Mouse (Mus musculus): ENCODE measurements around the gene Rfx1.
A peak's percentile ranks its signal among the peaks of the same experiment; 100 is the strongest.

Rfx1 gene

DNA sequence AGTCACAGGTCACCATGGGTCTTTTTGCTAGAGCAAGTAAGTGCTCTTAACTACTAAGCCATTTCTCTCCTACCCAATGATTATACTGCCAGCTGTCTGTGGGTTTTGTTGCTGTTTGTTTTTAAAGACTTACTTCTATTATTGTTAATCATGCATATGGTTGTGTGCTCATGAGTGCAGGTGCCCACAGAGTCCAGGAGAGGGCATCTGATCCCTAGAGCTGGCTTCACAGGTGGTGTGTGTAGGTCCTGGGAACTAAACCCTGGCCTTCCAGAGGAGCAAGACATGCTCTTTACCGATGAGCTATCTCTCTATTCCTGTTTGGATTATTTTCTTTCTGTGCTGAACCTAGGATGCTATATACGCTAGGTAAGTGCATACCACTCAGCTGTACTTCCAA, 7.4 kb upstream of the Rfx1 start:
- no peak for DNase-seq (ENCODE audit: inconsistent age in 2 of 2, low spot score in 1 of 2)

DNA sequence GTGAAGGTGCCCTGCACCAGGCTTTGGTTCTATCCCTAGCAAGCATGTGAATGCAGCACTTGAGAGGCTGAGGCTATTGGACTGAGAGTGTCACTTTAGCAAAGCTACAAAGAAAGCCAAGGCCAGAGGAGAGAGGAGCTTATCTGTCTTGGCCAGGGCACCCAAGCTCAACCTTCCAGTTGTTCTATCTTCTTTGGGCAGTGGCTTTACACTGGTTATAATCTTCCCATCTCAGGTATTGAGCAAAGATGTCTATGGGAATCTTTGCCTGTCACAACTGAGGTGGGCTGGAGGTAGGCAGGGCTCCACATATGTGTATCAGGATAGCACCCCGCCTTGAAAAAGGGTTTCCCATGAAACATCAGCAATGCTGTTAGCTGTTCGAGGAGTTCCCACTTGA, 6.4 kb upstream of the Rfx1 start:
- peak in 1 of 2 experiments; percentile 47 for DNase-seq (ENCODE audit: inconsistent age in 2 of 2, low spot score in 1 of 2)

DNA sequence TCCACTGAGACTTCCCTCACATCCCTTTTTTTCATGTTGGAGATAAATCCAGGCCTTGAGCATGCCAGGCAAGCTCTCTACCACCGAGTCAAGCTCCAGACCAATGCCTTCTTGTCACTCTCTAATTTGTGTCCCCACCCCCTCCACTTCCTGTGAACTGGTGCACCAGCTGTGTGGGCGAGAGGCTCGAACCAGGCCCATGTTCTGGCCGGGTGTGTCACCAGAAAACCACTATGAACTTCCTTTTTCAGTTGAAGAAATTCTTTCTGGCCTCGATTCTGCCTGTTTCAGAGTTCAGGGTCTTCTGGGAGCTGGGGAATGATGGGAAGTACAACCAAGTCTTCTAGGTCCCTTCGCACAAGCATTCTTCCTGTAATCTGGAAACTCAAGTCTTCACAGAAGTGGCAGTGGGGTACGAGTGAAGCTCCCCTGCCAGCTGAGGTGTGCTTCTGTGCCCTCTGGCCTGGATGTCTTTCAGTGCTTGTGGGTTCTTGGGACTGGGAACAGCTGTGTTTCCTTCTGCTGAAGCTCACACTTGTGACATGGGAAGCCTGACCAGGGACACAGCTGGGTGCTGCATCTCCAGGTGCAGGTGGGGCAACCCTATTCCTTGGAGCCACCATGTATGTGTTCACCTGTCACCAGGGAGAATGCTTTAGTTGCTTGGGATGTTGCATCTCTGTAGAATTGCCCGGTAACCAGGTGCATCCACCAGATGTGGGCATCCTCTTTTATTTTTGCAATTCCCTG, 2.6 kb upstream of the Rfx1 start:
- peak in 1 of 2 experiments; percentile 37 for DNase-seq (ENCODE audit: inconsistent age in 2 of 2, low spot score in 1 of 2)

DNA sequence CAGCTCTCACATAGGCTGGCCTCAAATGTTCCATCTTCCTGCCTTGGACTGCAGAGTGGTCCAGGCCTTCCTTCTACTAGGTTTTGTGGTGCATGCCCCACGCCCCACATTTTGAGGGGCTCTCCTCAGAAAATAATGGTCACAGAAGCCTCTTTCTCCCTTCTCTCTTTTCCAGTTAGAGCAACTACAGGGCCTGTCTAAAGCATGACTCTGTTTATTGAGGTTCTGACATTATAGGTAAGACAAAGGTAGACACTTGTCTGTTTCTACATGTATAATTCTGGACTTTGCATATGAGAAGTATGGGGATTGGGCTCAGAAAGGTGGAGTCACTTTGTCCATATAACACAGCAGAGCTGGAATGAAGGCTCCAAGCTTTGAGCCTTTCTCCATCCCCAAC, 1.6 kb upstream of the Rfx1 start, which contains the start of gene Gm10643:
Gene Gm10643 (minus strand): TSS at position 101 of the 400 bp plus-strand sequence.
- DNase-seq (ENCODE audit: inconsistent age in 2 of 2, low spot score in 1 of 2) = peak in 1 of 2 experiments; percentile 27

DNA sequence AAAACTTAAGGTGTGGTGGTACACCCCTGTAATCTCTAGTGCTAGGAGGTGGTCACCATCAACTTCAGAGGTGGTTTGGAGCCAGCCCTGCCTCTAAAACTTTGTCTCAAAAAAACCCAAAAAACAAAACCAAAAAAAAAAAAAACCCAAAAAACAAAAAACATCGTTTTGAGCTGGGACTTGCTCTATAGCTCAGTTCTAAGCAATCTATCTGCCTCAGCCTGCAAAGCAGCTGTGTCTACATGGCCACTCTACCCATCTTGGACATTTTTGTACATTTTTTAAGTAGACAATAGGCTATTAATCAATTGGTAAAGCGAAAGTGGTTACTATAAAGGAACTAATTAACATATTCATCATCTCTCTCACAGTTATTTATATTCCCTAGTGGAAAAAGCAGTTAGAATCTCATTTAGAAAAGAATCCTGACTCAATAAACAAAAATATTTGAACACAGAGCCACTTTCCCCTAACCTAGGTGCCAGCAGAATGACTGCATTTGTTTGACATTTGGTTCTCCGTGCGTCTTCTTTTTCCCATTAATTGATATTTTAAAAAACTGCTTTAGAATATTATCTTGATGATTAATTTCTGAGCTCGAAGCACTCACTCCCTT, 1.1 kb upstream of the Rfx1 start:
- peak in 1 of 2 experiments; percentile 21 for DNase-seq (ENCODE audit: inconsistent age in 2 of 2, low spot score in 1 of 2)

DNA sequence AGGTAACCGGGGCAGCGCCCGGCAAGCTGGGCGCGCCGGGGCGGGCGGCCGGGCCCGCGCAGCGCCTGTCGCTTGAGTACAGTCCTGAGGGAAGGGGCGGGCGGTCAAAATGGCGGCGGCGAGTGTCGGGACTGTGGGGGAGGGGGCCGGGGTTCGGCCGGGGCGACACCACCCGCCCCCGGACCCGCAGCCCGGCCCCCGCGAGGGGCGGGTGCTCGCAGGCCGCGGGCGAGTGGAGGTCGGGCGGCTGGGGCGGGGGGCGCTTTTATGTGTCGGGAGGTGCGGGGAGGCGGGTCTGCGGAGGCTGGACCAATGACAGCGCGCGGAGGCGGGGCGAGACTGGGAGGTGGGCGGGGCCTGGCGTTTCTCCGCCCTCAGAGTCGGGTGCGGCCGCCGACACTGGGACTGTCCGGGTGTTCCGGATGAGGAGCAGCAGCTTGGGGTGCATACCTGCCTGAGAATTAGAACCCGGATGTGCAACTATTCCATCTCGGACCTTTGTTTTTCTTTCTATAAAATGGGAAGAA, 476 bp downstream of the Rfx1 start:
- peak; percentile 97 to 99 for DNase-seq (ENCODE audit: inconsistent age in 2 of 2, low spot score in 1 of 2)

DNA sequence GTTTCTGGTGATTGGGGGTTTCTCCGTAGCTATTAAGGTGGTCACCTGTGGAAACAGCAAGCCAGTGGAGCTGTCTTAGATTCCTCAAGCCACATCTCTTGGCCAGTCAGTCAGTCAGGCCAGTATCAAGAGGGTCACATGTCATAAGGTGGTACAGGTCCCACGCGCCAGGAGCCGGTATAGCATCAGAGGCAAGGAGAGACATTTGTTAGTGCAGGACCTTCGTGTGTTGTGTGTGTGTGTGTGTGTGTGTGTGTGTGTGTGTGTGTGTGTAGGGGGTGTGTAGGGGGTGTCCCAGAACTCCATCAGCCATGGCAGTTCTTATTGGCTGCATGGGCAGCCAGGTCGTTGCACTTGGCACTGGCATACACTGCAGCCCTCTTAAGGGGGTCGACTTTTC, 1.3 kb downstream of the Rfx1 start:
- peak in 1 of 2 experiments; percentile 34 for DNase-seq (ENCODE audit: inconsistent age in 2 of 2, low spot score in 1 of 2)

GRCm38 (mm10) chr8:84068316-84069035, 1.8 kb downstream of the Rfx1 start:
- DNase-seq (ENCODE audit: inconsistent age in 2 of 2, low spot score in 1 of 2) = peak; percentile 59 to 87

- peak in 1 of 2 experiments; percentile 60 for DNase-seq (ENCODE audit: inconsistent age in 2 of 2, low spot score in 1 of 2)
Observed at GRCm38 (mm10) chr8:84069169-84069568, 2.5 kb downstream of the Rfx1 start.

DNA sequence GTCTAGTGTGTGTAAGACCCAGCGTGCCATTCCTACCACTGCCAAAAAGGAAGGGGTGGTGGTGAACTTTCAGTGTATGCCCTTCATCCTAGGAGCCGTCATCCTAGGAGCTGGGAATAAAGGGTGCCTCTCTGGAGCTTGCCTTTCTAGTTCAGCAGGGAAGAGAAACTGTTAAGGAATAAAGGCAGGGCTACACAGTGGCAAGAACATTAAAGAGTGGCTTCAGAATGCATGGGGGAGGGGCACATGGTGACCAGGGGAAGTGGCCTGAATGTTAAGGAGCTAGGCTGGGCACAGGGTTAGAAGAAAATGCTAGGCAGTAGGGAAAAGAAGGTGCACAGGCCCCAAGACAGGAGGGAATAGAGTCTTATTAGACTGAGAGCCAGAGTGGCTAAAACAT, 3.1 kb downstream of the Rfx1 start:
- peak in 1 of 2 experiments; percentile 48 for DNase-seq (ENCODE audit: inconsistent age in 2 of 2, low spot score in 1 of 2)

GRCm38 (mm10) chr8:84070241-84070640, 3.6 kb downstream of the Rfx1 start:
- DNase-seq (ENCODE audit: inconsistent age in 2 of 2, low spot score in 1 of 2) = peak in 1 of 2 experiments; percentile 65

DNA sequence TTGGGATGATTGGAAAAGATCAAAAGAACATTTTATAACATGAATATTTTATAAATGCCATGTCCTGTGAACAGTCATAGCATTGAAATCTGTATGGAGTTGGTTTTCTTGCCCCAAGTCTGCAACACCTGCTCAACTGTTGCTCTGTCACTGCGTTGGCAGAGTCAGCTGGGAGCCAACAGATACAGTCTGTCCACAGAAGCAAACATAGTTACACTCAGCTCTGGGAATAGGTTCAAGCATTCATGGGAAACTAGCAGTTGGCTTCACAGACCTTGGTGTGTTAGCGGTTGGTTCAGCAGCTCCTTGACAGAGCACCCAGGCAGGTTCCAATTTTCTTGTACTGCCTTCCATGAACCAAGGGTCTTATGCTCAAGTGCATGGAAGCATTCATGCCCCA, 4.0 kb downstream of the Rfx1 start:
- peak in 1 of 2 experiments; percentile 48 for DNase-seq (ENCODE audit: inconsistent age in 2 of 2, low spot score in 1 of 2)

- DNase-seq (ENCODE audit: inconsistent age in 2 of 2, low spot score in 1 of 2) = peak in 1 of 2 experiments; percentile 51
Observed at GRCm38 (mm10) chr8:84071921-84072320, 5.3 kb downstream of the Rfx1 start.

DNA sequence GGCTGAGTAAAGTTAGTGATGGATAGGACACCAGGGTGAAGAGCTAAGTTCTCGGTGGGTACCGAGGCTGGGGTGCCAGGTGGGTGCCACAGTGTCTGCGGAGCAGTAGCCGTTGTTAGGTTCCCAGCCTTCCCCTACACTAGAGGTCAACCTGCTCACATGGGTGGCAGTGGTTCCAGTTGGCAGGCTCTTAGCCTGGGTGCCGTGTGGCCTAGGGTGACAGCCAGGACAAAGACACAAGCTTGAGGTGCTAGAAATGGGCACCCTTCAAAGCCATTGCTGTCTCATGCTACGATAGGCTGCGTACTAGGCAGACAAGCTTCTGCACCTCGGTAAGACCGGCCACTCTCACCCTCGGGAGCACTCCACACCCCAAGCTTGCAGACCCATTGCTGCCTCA, 5.7 kb downstream of the Rfx1 start:
- DNase-seq (ENCODE audit: inconsistent age in 2 of 2, low spot score in 1 of 2) = no peak

DNA sequence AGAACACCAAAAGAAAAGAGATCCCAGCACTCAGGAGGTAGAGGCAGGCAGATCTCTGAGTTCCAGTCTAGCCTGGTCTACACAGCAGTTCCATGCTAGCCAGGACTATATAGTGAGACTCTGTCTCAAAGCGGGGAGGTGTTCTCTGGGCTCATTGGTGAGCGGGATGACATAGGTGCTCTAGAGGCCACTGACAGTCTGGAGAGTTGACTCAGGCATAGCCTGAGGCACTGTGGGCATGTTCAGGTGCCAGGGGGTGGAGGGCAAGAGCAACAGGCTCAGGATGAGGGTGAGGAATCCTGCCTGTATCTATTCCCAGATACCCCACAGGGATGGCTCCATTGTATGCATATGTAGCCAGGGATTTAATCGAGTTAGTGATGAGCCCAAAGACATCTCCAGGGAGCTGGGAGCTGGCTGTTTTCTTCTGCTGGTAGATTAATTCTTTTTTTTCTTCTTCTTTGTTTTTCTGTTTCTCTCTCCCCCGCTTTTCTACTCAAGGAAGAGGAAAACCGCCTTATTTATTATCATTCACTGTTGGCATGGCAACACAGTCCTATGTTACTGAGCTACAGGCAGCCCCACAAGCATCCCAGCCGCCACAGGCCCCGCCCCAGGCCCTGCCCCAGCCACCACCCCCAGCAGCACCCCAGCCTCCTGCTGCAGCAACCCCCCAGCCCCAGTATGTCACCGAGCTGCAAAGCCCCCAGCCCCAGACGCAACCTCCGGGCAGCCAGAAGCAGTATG, 6.8 kb downstream of the Rfx1 start:
- no peak for DNase-seq (ENCODE audit: inconsistent age in 2 of 2, low spot score in 1 of 2)

DNA sequence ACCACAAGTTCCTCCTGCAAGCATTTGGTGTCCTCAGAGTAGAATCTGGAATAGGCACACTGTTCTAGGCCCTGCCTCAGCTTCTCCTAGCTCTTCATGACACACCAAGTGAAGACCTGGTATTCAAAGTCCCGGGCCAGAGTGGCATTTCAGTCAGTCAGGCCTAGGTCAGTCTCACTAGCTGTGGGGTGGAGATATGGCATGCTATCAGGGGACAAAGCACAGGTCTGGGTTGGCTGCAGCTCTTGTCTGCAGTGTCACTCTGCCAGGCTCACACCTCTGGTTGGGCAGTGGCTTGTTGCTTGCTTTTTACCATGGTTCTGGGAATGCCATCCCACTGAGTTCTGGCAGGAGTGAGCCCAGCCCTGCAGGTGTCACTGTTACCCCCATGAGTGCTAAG, 9.8 kb downstream of the Rfx1 start:
- no peak for DNase-seq (ENCODE audit: inconsistent age in 2 of 2, low spot score in 1 of 2)

DNA sequence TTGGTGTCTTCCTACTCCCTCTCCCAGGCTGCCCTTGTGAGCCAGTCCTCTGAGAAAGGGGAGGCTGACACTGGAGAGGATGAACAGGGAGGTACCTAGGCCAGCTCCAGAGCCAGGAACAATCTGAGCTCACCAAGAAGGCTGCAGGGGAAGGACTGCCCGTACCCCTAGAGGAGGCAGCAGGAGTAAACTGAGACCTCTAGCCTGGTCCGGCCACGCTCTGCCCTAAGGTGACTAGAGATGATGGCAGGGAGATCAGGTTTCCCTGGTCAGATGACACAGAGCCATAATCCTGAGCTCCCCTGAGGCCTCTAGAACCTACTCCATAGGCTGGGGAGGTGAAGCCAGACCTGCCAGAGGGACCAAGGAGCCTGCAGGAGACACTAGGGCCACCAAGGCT, 10.2 kb downstream of the Rfx1 start:
- no peak for DNase-seq (ENCODE audit: inconsistent age in 2 of 2, low spot score in 1 of 2)

DNA sequence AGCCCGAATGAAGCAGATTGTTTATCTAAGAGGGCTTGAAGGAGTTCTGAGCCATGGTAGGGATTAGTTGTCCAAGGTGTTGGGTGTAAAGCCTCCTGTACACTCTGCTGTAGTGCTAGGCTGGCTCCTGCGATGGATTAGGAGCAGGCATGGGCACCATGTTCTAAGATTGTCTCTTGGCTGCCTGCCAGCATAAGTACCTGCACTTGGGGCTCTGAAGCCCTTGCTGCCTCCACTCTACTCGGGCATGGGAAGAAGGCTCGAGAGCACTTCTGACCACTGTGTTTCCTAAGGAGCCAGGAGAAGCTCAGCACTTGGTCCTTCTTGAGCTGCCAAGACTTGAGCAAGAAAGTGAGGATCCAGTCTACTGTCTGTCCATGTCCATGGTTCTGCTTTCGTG, 12.6 kb downstream of the Rfx1 start:
- DNase-seq (ENCODE audit: inconsistent age in 2 of 2, low spot score in 1 of 2) = no peak

DNA sequence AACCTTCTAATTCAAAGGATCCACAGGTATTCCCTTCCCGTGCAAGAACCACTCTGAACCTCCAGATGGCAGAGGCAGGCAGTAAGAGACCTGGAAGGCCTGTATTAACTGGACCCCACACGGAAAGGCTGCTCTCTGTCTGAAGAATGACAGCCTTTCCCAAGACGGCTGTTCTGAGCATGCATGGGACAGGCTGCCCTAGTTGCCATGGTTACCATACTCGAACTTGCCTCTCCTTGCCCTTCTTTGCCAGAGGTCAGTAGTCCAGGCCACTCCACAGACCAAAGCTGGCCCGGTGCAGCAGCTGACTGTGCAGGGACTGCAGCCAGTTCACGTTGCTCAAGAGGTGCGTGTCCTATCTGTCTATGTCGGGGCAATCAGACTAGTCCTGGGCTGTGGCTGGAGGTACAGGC, 17.2 kb downstream of the Rfx1 start:
- DNase-seq (ENCODE audit: inconsistent age in 2 of 2, low spot score in 1 of 2) = peak in 1 of 2 experiments; percentile 78

GRCm38 (mm10) chr8:84084341-84085115, 17.9 kb downstream of the Rfx1 start:
- no peak for DNase-seq (ENCODE audit: inconsistent age in 2 of 2, low spot score in 1 of 2)
